Mouse (Mus musculus) erythroblast, adult 5-6 weeks (primary cell): ENCODE data around the gene Rbbp5. TPM values are rescaled to one million over a fixed set of nuclear protein-coding genes. Genes with fewer than 3 reads are reported as not detected.
"Not testable (repeated sequence)": the region's sequence is repeated elsewhere in the genome, so short reads cannot be mapped to it uniquely, and the experiment has no call there.

Experiments used
- ATAC-seq: replicated peaks from 2 replicates; pipeline ENCODE4 v1.8.0; 2016; ENCODE audit warnings: moderate number of reproducible peaks, mild to moderate bottlenecking, moderate TSS enrichment, inconsistent platforms; ENCODE audit not compliant: poor library complexity, low FRiP score, severe bottlenecking
- total RNA-seq, 2 experiments: library from RNA; stranded (forward) in 1 of 2; stranded (reverse) in 1 of 2; fragments of 150-400 nt in 1 of 2; fragments of 200-764, 138-1000 nt in 1 of 2; gene quantifications; 2 replicates each; pipeline versions ENCODE4 v1.2.3 to v1.2.4; 2015 to 2017; ENCODE audit warnings: low replicate concordance in 2 of 2

Rbbp5 gene
- total RNA-seq (2015; ENCODE audit: low replicate concordance) (12.7 and 21.7 TPM in 2 replicates), total RNA-seq (2017; ENCODE audit: low replicate concordance) (16.3 and 17.6 TPM in 2 replicates)

- peak; percentile 93 for ATAC-seq
Observed at GRCm38 (mm10) chr1:132476928-132477691, at the start of gene Rbbp5. TSS of gene Rbbp5 (plus strand) at chr1:132477365.

- ATAC-seq: no peak
Observed at GRCm38 (mm10) chr1:132430818-132431217, 46.3 kb upstream of the Rbbp5 start.

GRCm38 (mm10) chr1:132431716-132432115, 45.4 kb upstream of the Rbbp5 start:
- no peak for ATAC-seq

- ATAC-seq: no peak
Observed at GRCm38 (mm10) chr1:132433349-132433748, 43.8 kb upstream of the Rbbp5 start.

GRCm38 (mm10) chr1:132434032-132434431, 43.1 kb upstream of the Rbbp5 start:
- no peak for ATAC-seq

- no peak for ATAC-seq
Observed at GRCm38 (mm10) chr1:132436320-132436958, 40.7 kb upstream of the Rbbp5 start.

GRCm38 (mm10) chr1:132436960-132437359, 40.2 kb upstream of the Rbbp5 start:
- no peak for ATAC-seq

- ATAC-seq: no peak
Observed at GRCm38 (mm10) chr1:132437389-132437788, 39.8 kb upstream of the Rbbp5 start.

GRCm38 (mm10) chr1:132440896-132441435, 36.2 kb upstream of the Rbbp5 start:
- no peak; the same call in 1 of the 2 replicates for ATAC-seq

- ATAC-seq: no peak
Observed at GRCm38 (mm10) chr1:132449742-132450141, 27.4 kb upstream of the Rbbp5 start.

- no peak for ATAC-seq
Observed at GRCm38 (mm10) chr1:132464651-132465050, 12.5 kb upstream of the Rbbp5 start.

- ATAC-seq: no peak
Observed at GRCm38 (mm10) chr1:132468926-132469325, 8.2 kb upstream of the Rbbp5 start.

- ATAC-seq: no peak
Observed at GRCm38 (mm10) chr1:132469519-132469918, 7.6 kb upstream of the Rbbp5 start.

- ATAC-seq: not testable (repeated sequence)
Observed at GRCm38 (mm10) chr1:132470031-132470430, 7.1 kb upstream of the Rbbp5 start.

GRCm38 (mm10) chr1:132471032-132471431, 6.1 kb upstream of the Rbbp5 start:
- no peak for ATAC-seq

- ATAC-seq: no peak
Observed at GRCm38 (mm10) chr1:132471499-132471898, 5.7 kb upstream of the Rbbp5 start.

- no peak for ATAC-seq
Observed at GRCm38 (mm10) chr1:132472537-132472936, 4.6 kb upstream of the Rbbp5 start.

GRCm38 (mm10) chr1:132474496-132474895, 2.7 kb upstream of the Rbbp5 start:
- no peak for ATAC-seq

GRCm38 (mm10) chr1:132476575-132476927, 614 bp upstream of the Rbbp5 start:
- peak; percentile 41 for ATAC-seq

GRCm38 (mm10) chr1:132479438-132479837, 2.3 kb downstream of the Rbbp5 start:
- ATAC-seq: no peak

- ATAC-seq: no peak
Observed at GRCm38 (mm10) chr1:132481619-132482018, 4.5 kb downstream of the Rbbp5 start.
